Mouse (Mus musculus): Measurements from ENCODE around the gene Mst1.

GRCm38 (mm10) chr9:108073141-108073930 is 6.9 kb upstream of the Mst1 start:
- TF ChIP-seq CTCF (IDR thresholded peaks at IDR 0.05; ENCODE audit: insufficient read depth, low read depth, low read length) (no peak), POLR2A (IDR thresholded peaks at IDR 0.05; ENCODE audit: insufficient read depth, low read depth, low read length) (no peak)

All from olfactory bulb, adult 2 months (tissue).